Mouse (Mus musculus) myocyte (in vitro differentiated cells): ENCODE measurements around the gene Pdzd2.

Experiments
- POLR2A ChIP-seq: IDR thresholded peaks from one replicate; pipeline ENCODE4 v1.6.1; 2011; ENCODE audit warnings: low read depth, mild to moderate bottlenecking, control low read depth, moderate library complexity; ENCODE audit not compliant: insufficient read length
- POLR2AphosphoS2 ChIP-seq: IDR thresholded peaks from one replicate; pipeline ENCODE4 v1.6.1; 2011; ENCODE audit warnings: low read depth, control low read depth; ENCODE audit not compliant: insufficient read length

DNA sequence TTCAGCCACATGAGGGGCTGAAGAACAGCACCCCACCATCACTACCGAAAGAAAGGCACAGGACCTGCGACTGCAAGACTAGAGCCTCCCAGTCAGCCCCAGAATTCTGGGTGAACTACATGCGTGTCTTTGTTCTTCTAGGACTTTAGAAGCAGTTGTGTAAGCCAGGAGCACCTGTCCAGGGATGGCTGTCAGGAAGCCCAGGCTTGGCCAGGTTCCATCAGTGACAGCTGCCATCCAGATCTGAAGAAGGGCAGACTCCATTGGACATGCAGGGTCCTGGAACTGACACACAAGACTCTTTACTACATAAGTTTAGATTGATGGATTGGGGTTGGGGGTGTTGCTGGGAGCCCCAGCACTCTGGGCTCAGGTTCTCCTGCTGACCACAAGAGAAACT, 29.7 kb downstream of the Pdzd2 start:
- no peak for TF ChIP-seq POLR2A
- TF ChIP-seq POLR2AphosphoS2: no peak
